Mouse (Mus musculus): ENCODE measurements around the gene Olfr1025-ps1. TPM values are rescaled to one million over a fixed set of nuclear protein-coding genes. Genes with fewer than 3 reads are reported as not detected.

The Olfr1025-ps1 gene
- polyA plus RNA-seq (2015; fragmentation: Nextera tagmentation; extraction: Ambion mirVana): not detected in 2 replicates

- DNase-seq (ENCODE audit: low spot score): no peak
Observed at GRCm38 (mm10) chr2:85914893-85915292, at the start of gene Olfr1025-ps1. TSS of gene Olfr1025-ps1 (plus strand) at chr2:85915193.

- no peak for DNase-seq (ENCODE audit: low spot score)
Observed at GRCm38 (mm10) chr2:85868294-85868693, 46.7 kb upstream of the Olfr1025-ps1 start, which contains the start of gene Olfr1022. TSS of gene Olfr1022 (plus strand) at chr2:85868594.

- no peak for DNase-seq (ENCODE audit: low spot score)
Observed at GRCm38 (mm10) chr2:85885340-85885739, 29.7 kb upstream of the Olfr1025-ps1 start, which contains the start of gene Olfr1023. TSS of gene Olfr1023 (plus strand) at chr2:85885640.

GRCm38 (mm10) chr2:85904952-85905351 is 10.0 kb upstream of the Olfr1025-ps1 start, which contains the start of gene Olfr1024:
TSS of gene Olfr1024 (minus strand) at chr2:85905052.
- no peak for DNase-seq (ENCODE audit: low spot score)

GRCm38 (mm10) chr2:85913197-85913596 is 1.8 kb upstream of the Olfr1025-ps1 start:
- no peak for DNase-seq (ENCODE audit: low spot score)

GRCm38 (mm10) chr2:85921258-85921657 is 6.3 kb downstream of the Olfr1025-ps1 start, which contains the start of gene Olfr1026:
TSS of gene Olfr1026 (plus strand) at chr2:85921558.
- DNase-seq (ENCODE audit: low spot score): no peak

GRCm38 (mm10) chr2:85950137-85950536 is 35.1 kb downstream of the Olfr1025-ps1 start, which contains the start of gene Olfr1028:
TSS of gene Olfr1028 (plus strand) at chr2:85950437.
- DNase-seq (ENCODE audit: low spot score): no peak

Other genes with a start within 250 kb of the Olfr1025-ps1 start
- not detected in 2 replicates for gene Olfr1006, start 236.4 kb upstream of the Olfr1025-ps1 start, polyA plus RNA-seq (2015; fragmentation: Nextera tagmentation; extraction: Ambion mirVana)
- not detected in 2 replicates for gene Olfr1008, start 225.8 kb upstream of the Olfr1025-ps1 start, polyA plus RNA-seq (2015; fragmentation: Nextera tagmentation; extraction: Ambion mirVana)
- gene Olfr1009, start 199.8 kb upstream of the Olfr1025-ps1 start, polyA plus RNA-seq (2015; fragmentation: Nextera tagmentation; extraction: Ambion mirVana): not detected in 2 replicates
- gene Olfr1012, start 152.4 kb upstream of the Olfr1025-ps1 start, polyA plus RNA-seq (2015; fragmentation: Nextera tagmentation; extraction: Ambion mirVana): not detected in 2 replicates
- gene Olfr1013, start 148.1 kb upstream of the Olfr1025-ps1 start, polyA plus RNA-seq (2015; fragmentation: Nextera tagmentation; extraction: Ambion mirVana): not detected in 2 replicates
- gene Olfr1014, start 142.5 kb upstream of the Olfr1025-ps1 start, polyA plus RNA-seq (2015; fragmentation: Nextera tagmentation; extraction: Ambion mirVana): not detected in 2 replicates
- gene Olfr1015, start 133.2 kb upstream of the Olfr1025-ps1 start, polyA plus RNA-seq (2015; fragmentation: Nextera tagmentation; extraction: Ambion mirVana): not detected in 2 replicates
- gene Olfr1016, start 112.6 kb upstream of the Olfr1025-ps1 start, polyA plus RNA-seq (2015; fragmentation: Nextera tagmentation; extraction: Ambion mirVana): not detected in 2 replicates
- gene Olfr1018, start 96.7 kb upstream of the Olfr1025-ps1 start, polyA plus RNA-seq (2015; fragmentation: Nextera tagmentation; extraction: Ambion mirVana): not detected in 2 replicates
- gene Olfr1019, start 69.7 kb upstream of the Olfr1025-ps1 start, polyA plus RNA-seq (2015; fragmentation: Nextera tagmentation; extraction: Ambion mirVana): not detected in 2 replicates
- gene Olfr1020, start 68.2 kb upstream of the Olfr1025-ps1 start, polyA plus RNA-seq (2015; fragmentation: Nextera tagmentation; extraction: Ambion mirVana): not detected in 2 replicates
- not detected in 2 replicates for gene Olfr1022, start 46.6 kb upstream of the Olfr1025-ps1 start, polyA plus RNA-seq (2015; fragmentation: Nextera tagmentation; extraction: Ambion mirVana)
- not detected in 2 replicates for gene Olfr1023, start 29.6 kb upstream of the Olfr1025-ps1 start, polyA plus RNA-seq (2015; fragmentation: Nextera tagmentation; extraction: Ambion mirVana)
- gene Olfr1024, start 10.1 kb upstream of the Olfr1025-ps1 start, polyA plus RNA-seq (2015; fragmentation: Nextera tagmentation; extraction: Ambion mirVana): not detected in 2 replicates
- gene Olfr1026, start 6.4 kb downstream of the Olfr1025-ps1 start, polyA plus RNA-seq (2015; fragmentation: Nextera tagmentation; extraction: Ambion mirVana): not detected in 2 replicates
- not detected in 2 replicates for gene Olfr1028, start 35.2 kb downstream of the Olfr1025-ps1 start, polyA plus RNA-seq (2015; fragmentation: Nextera tagmentation; extraction: Ambion mirVana)
- gene Olfr1029, start 58.7 kb downstream of the Olfr1025-ps1 start, polyA plus RNA-seq (2015; fragmentation: Nextera tagmentation; extraction: Ambion mirVana): not detected in 2 replicates
- not detected in 2 replicates for gene Olfr1030, start 64.1 kb downstream of the Olfr1025-ps1 start, polyA plus RNA-seq (2015; fragmentation: Nextera tagmentation; extraction: Ambion mirVana)
- not detected in 2 replicates for gene Olfr1031, start 75.1 kb downstream of the Olfr1025-ps1 start, polyA plus RNA-seq (2015; fragmentation: Nextera tagmentation; extraction: Ambion mirVana)
- not detected in 2 replicates for gene Olfr1032, start 90.3 kb downstream of the Olfr1025-ps1 start, polyA plus RNA-seq (2015; fragmentation: Nextera tagmentation; extraction: Ambion mirVana)
- 1.7 and 2.3 TPM in 2 replicates for gene Olfr1033, start 105.4 kb downstream of the Olfr1025-ps1 start, polyA plus RNA-seq (2015; fragmentation: Nextera tagmentation; extraction: Ambion mirVana)
- gene Olfr1034, start 130.7 kb downstream of the Olfr1025-ps1 start, polyA plus RNA-seq (2015; fragmentation: Nextera tagmentation; extraction: Ambion mirVana): 0.03 and 0.05 TPM in 2 replicates
- not detected in 2 replicates for gene Olfr1036, start 158.8 kb downstream of the Olfr1025-ps1 start, polyA plus RNA-seq (2015; fragmentation: Nextera tagmentation; extraction: Ambion mirVana)
- not detected in 2 replicates for gene Olfr1037, start 172.2 kb downstream of the Olfr1025-ps1 start, polyA plus RNA-seq (2015; fragmentation: Nextera tagmentation; extraction: Ambion mirVana)
- gene Olfr1039, start 220.7 kb downstream of the Olfr1025-ps1 start, polyA plus RNA-seq (2015; fragmentation: Nextera tagmentation; extraction: Ambion mirVana): not detected in 2 replicates
- not detected in 2 replicates for gene Olfr1040, start 231.5 kb downstream of the Olfr1025-ps1 start, polyA plus RNA-seq (2015; fragmentation: Nextera tagmentation; extraction: Ambion mirVana)
- gene Olfr1042, start 246.6 kb downstream of the Olfr1025-ps1 start, polyA plus RNA-seq (2015; fragmentation: Nextera tagmentation; extraction: Ambion mirVana): not detected in 2 replicates

Measured in thymus, postnatal 0 days (tissue).